Mouse (Mus musculus): ENCODE data around the gene Irf9.

- no peak for TF ChIP-seq POLR2A (IDR thresholded peaks at IDR 0.05; ENCODE audit: low read depth, low read length)
- no peak for TF ChIP-seq CTCF (IDR thresholded peaks at IDR 0.05; ENCODE audit: extremely low read depth, insufficient read depth, insufficient read length, insufficient replicate concordance)
Observed at GRCm38 (mm10) chr14:55567496-55567895, 35.9 kb upstream of the Irf9 start.

Measured in spleen, adult 2 months (tissue).